Mouse (Mus musculus) cerebellum, postnatal 14 days (tissue): ENCODE measurements around the gene Bnc2.

ENCODE experiments used
- DNase-seq, 2 experiments: peaks; one replicate each; pipeline ENCODE4 v3.0.0; 2021; ENCODE audit warnings: mixed read lengths in 2 of 2

Bnc2 gene

GRCm38 (mm10) chr4:84502581-84503269 lies 172.3 kb downstream of the Bnc2 start:
- no peak for DNase-seq

DNA sequence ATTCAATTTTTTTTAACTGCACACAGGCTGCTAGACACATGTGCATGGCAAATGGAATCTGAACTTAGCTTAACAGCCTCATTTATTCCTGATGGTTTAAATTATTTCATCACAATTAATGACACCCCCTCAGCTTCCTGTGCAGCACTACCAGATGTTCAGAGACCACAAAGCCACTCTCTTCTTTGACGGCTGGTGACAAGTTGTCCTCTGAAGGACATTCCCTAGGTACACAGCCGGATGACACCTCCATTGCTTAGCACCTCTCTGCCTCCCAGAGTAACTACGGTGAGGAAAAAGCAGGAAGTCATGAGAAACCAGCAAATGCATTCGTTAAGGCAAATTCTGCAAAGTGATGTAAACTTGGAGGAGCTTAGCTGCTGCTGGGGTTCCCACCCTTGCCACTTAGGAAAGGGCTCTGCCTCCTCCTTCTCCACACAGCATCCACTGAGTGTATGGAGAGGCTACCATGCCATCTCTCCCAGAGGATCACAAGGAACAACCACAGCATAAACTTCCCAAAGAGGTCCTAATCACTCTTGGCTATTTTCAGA lies 174.2 kb downstream of the Bnc2 start:
- DNase-seq, result no peak

- DNase-seq, result no peak
Observed at GRCm38 (mm10) chr4:84500259-84500658, 174.8 kb downstream of the Bnc2 start.

DNA sequence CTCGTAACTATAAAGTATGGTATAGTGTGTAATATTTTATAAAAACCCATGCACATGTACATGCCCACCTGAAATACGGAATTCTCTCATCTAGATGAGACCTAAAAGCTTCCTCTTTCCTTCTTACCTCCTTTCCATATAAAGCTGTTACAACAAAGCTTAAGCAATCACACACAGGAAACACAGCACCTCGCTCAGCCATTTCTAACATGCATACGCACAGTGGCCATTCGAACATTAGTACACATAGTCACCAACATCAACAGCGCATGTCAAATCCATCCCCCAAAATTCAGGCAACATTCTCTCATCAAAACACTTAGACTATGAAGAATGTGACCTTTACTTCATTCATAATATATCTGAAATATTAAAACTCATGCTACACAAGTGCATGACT lies 176.6 kb downstream of the Bnc2 start:
- DNase-seq, result no peak

DNA sequence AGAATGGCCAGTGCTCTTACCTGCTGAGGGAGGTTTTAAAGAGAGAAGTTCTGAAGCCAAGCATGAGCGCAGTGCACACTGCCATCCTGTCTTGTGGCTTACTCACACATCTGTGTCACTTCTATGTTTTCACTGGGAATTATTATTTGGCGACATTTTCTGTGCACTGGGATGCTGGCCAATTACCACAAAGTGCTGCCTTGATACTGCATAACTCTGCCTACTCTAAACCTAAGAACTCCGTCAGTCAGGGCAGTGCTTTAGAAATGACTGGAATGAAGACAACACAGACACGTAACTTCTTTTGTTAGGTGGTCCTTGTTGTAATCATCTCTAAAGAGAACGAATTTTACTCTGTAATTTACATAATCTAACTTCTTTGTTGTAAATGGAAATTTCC lies 186.8 kb downstream of the Bnc2 start:
- no peak for DNase-seq

DNA sequence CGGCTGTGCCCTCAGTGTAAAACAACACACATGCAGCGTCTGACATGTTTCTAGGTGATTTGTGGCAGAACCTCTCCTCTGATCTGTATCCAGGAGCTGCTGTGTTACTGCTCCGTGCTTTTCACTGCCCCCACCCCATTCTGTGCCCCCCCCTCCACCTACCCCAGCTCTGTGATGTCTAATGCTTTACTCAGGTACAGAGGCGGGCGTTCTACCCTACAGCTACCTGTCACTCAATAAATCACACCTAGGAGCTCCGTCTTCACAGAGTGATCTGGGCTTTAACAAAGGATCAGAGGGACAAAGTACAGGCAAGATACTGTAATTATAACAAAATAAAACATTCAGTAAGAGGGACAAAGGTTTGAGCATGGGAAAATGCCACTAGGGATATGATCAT lies 192.4 kb downstream of the Bnc2 start:
- no peak for DNase-seq

GRCm38 (mm10) chr4:84472643-84473042 lies 202.4 kb downstream of the Bnc2 start:
- DNase-seq, result no peak

- no peak for DNase-seq
Observed at GRCm38 (mm10) chr4:84470106-84470885, 204.8 kb downstream of the Bnc2 start.

DNA sequence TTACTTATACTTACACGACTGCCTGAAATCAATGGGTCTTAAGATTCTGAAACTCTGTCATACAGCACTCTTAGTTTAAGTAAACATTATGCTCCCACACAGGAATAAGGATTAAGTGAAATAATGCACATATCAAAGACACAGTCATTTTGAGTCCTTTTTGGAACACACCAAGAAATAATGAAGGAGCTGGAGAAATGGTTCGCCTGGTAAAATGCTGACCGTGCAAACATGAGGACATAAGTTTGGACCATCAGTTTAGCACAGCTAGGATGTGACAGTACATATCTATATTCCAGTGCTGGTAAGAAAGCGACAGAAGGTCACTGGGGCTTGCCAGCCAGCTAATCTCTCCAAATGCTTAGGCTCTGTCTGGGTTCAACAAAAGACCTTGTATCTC lies 205.7 kb downstream of the Bnc2 start:
- no peak for DNase-seq

DNA sequence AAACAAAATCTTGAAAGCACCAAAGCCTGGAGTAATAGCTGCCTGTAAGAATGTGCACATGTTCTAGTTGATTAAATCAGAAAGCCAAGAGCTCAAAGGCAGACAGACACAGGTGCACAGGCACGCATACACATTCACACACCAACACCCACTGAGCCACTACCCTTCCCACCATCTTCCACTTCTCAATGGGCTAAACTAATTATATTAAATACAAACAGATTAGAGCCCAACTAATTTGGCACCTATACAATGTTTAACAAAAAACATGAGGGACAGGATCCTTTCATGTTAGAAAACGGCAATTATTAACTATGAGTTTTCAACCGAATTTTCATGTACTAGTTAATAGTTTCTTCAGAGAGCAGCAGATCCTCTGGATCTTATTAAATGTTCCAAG lies 207.4 kb downstream of the Bnc2 start:
- no peak for DNase-seq

DNA sequence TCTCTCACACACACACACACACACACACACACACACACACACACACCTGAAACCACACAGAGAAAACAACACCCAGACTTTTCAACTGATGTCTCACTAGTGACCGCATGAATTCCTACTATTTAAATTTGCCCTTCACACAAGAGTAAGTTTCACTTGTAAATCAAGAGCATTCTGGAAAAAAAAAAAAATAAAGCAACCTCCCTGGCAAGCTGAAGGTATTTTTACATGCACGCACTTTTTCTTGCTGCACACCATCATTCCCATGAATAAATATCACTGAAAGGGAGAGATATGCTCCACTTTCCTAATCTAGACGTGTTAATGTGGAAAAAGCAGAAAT lies 216.9 kb downstream of the Bnc2 start:
- DNase-seq, result no peak

DNA sequence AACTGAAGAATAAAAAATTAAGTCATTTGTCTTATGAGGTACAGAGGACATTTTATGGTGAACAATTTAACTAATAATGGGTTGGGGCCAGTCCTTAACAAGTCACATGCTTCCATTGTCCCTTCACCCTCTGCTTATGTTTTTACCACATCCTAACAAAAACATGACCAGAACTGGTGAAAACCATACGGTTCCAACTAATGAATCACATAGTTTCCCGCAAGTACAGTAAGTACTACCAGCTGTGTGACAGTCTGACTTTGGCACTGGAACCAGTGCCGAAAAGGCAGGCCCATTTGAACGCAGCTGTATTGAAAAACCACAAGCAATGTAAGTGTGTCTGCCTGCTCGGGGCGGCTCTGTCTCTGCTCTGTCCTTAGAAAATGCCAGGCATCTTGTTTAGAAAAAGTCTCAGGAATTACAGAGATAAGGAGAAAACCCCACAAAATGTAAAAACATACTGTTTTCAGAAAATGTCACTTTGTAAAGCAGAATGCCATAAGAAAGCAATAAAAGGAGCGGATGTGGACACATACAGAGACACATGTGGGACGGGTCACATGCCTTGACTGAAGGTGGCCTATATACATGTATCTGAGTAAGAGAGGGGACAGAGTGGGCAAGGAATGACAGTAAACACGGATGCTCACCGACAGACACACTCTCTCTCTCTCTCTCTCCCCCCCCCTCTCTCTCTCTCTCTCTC lies 217.4 kb downstream of the Bnc2 start:
- DNase-seq, result no peak

GRCm38 (mm10) chr4:84456853-84457249 lies 218.2 kb downstream of the Bnc2 start:
- no peak for DNase-seq

- peak; percentile 5 to 41 for DNase-seq
Observed at GRCm38 (mm10) chr4:84456198-84456852, 218.8 kb downstream of the Bnc2 start.

DNA sequence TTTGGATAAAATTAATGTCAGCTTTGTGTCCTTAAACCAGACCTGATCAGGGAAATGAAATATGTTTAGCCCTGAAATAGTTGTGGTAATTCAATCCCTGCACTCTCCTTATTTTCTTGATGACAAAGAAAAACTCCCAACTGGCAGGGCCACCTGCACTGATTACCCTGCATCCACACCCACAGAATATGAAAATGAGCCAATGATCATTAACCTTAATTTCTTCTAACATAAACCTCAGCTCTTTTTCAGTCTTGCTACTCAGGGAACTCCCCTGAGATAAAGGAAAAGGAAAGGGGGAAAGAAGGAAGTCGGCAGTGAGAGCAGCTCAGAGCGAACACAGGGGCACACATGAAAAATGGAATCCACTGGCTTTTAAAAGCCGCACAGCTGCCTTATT lies 220.6 kb downstream of the Bnc2 start:
- DNase-seq, result no peak

DNA sequence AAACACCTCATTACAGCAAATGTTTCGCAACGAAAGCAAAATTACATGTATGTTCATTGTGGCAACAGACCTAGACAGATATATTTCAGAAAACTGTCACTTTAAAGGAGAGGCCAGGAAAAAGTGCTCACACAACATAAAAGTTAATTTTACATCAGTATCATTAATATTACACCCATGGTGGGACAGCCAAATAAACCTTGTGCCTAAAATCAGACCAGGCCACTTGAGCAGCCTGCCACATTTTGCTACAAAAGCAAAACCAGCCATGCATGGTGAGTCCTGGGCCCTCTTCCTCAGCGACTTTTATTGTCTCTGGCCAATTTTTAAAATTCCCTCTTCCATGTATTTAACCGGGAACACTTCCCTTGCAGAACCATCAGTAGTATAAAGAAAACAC lies 221.5 kb downstream of the Bnc2 start:
- no peak for DNase-seq

GRCm38 (mm10) chr4:84452642-84453041 lies 222.4 kb downstream of the Bnc2 start:
- DNase-seq, result no peak

DNA sequence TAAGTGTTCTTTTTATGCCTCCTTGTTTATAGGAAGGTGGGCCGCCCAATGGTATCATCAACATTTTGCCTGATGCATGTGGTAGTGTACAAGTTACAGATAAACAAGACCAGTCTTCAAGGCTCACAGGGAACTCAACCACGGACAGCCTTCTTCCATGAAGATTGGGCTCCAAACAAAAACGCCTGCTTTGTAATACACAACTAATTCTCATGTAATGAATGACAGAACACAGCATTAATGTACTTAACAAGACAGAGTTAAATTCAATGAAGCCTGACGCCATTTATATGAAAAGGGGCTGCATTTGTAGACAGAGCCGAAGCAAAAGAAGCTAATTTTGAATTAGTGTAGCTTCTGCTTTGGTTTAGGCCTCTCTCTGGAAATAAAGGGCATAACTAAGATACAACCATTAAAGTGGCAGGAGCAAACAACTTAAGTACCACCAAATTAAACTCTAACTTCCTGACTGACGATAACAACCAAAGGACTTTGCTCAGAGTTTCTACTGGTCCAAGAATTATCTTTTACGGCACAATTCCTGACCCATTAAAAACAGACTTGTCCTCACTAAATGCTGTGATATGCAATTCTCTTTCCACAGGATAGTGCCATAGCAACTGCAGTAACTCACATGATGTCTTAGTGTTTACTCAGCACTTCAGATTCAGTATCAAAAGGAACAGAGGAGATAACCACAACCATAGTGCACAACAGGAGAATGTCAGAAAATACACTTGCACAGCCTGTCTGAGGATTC lies 225.6 kb downstream of the Bnc2 start:
- DNase-seq, result no peak

- DNase-seq, result no peak
Observed at GRCm38 (mm10) chr4:84433324-84433723, 241.8 kb downstream of the Bnc2 start.

- no peak for DNase-seq
Observed at GRCm38 (mm10) chr4:84431677-84432515, 243.2 kb downstream of the Bnc2 start.

GRCm38 (mm10) chr4:84427955-84428354 lies 247.1 kb downstream of the Bnc2 start:
- no peak for DNase-seq
